Mouse (Mus musculus) retina, adult 2 months (tissue): Measurements from ENCODE around the gene Crlf1.
"Not testable (repeated sequence)": the region's sequence is repeated elsewhere in the genome, so short reads cannot be mapped to it uniquely, and the experiment has no call there.

Source experiments
- DNase-seq: peaks from one replicate; pipeline ENCODE4 v3.0.0-alpha.2; 2012; ENCODE audit warnings: low read depth, low spot score

The Crlf1 gene

DNA sequence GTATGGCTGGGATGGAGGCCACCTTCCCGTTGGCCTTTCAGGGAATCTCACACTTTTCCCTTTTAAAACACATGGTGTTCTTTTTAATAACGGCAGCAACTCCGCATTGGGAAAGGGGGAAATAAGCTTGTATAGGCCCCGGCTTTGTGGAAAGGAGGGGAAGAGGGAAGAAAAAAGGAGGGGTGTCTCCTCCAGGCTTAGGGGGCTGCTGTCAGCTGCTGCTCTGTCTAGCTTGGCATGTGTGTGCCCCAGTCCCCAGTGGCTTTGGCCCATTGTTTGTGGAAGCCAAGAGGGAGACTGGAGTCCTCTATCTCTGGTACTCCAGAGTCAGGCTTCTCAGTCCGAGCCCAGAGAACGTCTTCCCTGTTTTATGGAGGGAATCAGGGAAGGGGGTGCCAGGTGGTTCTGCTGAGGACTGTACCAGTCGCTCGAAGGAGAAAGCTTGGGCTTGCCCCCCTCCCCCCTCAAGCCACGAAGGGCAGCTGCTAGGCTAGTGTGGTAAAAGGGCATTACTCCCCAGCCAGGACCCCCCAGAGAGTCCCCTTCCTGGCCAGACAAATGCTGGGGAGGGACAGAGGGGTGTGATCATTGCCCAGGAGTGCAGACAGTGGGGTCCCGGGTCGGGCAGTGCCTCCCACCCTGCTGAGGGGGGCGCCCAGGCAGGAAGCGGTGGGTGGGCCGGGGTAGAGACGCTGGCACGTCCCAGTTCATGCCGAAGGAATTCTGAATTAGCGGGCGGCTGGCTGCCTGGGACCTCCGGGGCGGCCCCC is 2.2 kb downstream of the Crlf1 start:
- no peak for DNase-seq

- DNase-seq: no peak
Measured at GRCm38 (mm10) chr8:70495771-70496062, 2.8 kb downstream of the Crlf1 start.

- DNase-seq: no peak
Measured at GRCm38 (mm10) chr8:70500386-70501301, 7.7 kb downstream of the Crlf1 start.

- no peak for DNase-seq
Measured at GRCm38 (mm10) chr8:70501820-70502529, 9.0 kb downstream of the Crlf1 start.

GRCm38 (mm10) chr8:70502540-70502939 is 9.6 kb downstream of the Crlf1 start:
- no peak for DNase-seq

DNA sequence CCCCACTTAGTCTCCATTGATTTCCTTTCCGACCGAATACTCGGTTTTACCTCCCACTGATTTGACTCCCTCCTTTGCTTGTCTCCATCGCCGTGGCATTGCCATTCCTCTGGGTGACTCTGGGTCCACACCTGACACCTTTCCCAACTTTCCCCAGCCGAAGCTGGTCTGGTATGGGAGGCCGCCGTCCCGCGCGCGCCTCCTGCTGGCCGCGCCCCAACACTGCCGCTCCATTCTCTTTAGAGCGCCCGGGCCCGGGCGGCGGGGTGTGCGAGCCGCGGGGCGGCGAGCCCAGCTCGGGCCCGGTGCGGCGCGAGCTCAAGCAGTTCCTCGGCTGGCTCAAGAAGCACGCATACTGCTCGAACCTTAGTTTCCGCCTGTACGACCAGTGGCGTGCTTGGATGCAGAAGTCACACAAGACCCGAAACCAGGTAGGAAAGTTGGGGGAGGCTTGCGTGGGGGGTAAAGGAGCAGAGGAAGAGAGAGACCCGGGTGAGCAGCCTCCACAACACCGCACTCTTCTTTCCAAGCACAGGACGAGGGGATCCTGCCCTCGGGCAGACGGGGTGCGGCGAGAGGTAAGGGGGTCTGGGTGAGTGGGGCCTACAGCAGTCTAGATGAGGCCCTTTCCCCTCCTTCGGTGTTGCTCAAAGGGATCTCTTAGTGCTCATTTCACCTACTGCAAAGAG is 10.2 kb downstream of the Crlf1 start:
- DNase-seq: no peak

DNA sequence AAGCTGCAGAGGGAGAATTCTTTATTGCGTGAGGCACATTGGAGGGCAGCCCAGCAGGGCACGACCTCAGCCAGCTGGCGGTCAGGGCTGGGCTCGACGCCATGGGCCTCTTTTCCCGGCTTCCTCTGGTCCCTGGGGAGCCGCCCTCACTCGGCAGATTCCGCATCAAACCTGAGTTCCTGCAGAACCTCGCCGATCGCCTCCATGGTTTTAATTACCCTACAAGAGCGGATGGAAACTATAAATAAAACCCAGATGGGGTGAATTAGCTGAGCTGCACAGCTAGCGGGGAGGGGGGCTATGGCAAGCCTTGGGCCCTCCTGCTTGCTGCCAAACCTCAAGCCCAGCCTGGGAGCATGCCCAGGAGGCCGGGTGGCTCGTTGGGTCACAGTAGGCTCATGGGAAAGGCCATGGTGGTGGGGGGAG is 11.3 kb downstream of the Crlf1 start:
- no peak for DNase-seq

DNA sequence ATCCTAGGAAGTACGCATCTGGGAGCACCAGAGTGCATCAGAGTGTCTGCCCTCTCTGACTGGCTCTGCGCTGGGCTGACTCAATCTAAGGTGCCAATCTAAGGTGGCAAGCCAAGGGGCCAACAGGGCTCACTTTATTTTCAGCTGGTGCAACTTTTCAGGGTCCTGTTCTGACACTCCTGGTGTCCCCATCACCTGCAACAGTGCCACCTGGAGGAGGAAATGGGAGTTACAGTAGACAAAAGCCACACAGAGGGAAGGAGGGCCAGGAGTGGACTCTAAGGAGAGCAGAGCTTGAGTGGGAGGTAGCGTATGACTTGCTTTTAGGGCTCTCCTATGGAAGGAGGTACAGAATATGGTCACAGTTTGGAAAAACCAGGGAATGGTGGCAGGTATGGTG is 11.9 kb downstream of the Crlf1 start:
- no peak for DNase-seq

- no peak for DNase-seq
Measured at GRCm38 (mm10) chr8:70505698-70506327, 12.9 kb downstream of the Crlf1 start.

- peak; percentile 76 for DNase-seq
Measured at GRCm38 (mm10) chr8:70506328-70507026, 13.5 kb downstream of the Crlf1 start, which contains the start of gene Rex1bd. TSS of gene Rex1bd (minus strand) at chr8:70506752.

DNA sequence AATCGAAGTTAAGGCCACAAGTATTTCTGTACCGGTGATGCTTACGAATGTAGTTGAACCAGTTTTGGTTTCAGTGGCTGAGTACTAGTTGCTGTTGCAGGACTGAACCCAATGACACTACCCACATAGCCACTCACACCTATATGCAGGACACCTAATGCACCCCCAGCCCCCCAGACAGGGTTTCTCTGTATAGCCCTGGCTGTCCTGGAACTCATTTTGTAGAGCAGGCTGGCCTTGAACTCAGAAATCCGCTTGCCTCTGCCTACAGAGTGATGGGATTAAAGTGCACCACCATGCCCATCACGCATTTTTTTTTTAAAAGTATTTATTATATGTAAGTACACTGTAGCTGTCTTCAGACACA is 14.1 kb downstream of the Crlf1 start:
- DNase-seq: no peak

GRCm38 (mm10) chr8:70509281-70509952 is 16.5 kb downstream of the Crlf1 start:
- no peak for DNase-seq

DNA sequence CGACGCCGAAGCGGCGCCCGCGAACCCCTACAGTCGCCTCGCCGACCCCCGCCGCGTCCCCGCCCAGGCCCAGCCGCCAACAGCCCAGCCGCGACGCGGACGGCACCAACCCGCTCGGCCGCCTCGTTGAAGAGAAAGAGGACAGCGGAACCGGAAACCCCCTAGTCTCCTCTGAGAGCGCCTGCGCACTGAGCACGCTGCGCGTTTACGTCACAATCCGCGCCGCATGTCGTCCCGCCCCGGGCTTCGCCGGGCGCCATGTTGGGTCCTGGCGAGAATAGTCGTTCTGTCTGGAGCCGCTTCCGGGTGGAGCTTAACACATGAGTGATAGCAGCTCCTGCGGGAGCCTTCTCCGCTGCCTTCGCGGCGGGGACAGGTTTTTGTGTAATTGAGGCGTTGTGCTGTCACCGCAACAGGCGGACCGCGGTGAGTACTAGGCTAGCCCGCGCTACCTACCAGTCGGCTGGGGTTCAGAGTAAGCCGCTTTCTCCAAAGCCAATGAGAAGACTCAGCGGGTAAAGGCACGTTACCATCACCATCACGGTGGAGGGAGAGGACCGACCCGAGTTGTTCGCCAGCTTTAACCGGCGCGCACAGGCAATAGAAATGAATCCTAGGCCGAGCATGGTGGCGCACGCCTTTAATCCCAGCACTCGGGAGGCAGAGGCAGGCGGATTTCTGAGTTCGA is 17.4 kb downstream of the Crlf1 start, which contains the start of gene Uba52:
Gene Uba52 (minus strand): TSS at position 574 of the 688 bp plus-strand sequence.
- peak; percentile 94 for DNase-seq

- not testable (repeated sequence) for DNase-seq
Measured at GRCm38 (mm10) chr8:70511174-70511573, 18.2 kb downstream of the Crlf1 start.

GRCm38 (mm10) chr8:70511770-70512169 is 18.8 kb downstream of the Crlf1 start:
- DNase-seq: no peak

DNA sequence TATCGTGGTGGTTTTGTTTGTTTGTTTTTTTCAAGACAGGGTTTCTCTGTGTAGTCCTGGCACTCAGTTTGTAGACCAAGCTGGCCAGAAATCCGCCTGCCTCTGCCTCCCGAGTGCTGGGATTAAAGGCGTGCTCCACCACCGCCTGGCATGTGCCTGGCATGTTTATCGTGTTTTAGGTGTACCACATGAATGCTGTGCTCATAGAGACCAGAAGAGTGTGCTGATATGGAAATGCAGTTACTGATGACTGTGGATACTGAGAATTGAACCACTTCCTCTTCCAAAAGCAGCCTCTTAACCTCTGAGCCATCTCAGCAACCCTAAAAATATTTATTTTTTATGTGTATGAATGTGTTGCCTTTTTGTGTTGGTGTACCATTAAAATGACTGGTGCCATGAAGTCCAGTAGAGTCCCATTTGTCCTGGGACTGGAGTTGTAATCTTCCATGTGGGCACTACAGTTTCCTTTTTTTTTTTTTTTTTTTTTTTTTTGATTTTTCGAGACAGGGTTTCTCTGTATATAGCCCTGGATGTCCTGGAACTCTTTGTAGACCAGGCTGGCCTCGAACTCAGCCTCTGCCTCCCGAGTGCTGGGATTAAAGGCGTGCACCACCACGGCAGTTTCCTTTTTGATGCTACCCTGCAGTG is 19.4 kb downstream of the Crlf1 start:
- DNase-seq: no peak

GRCm38 (mm10) chr8:70513441-70513840 is 20.5 kb downstream of the Crlf1 start:
- no peak for DNase-seq

GRCm38 (mm10) chr8:70517940-70518643 is 25.1 kb downstream of the Crlf1 start:
- DNase-seq: no peak
